In genomic region chr3:51160625-51161024, GRCm38 (mm10) we compare ENCODE assay signal across 22 mouse cellular contexts.
"Had no signal": no experiment of that assay in that cellular context is flagged by ENCODE, and none has a peak within 500 bp of the region (broad histone marks: within the 10 kb centered on the region; RNA-seq: fewer than 3 reads in every experiment).

No protein-coding gene starts in this region.

- H3K9me3 ChIP-seq: limb, embryonic 12.5 days; limb, embryonic 15.5 days; midbrain, embryonic 13.5 days; neural tube, embryonic 12.5 days; neural tube, embryonic 15.5 days had no signal

- DNase-seq: kidney, adult 18-20 months; kidney, adult 9 months; kidney, postnatal 4 days; liver, postnatal 0 days; right cerebral cortex, adult 18-20 months; right cerebral cortex, postnatal 14 days; right cerebral cortex, postnatal 4 days; thymus, adult 2 months; thymus, postnatal 14 days; thymus, postnatal 4 days had no signal

- H3K36me3 ChIP-seq: limb, embryonic 12.5 days; limb, embryonic 15.5 days; midbrain, embryonic 13.5 days; neural tube, embryonic 12.5 days; neural tube, embryonic 15.5 days had no signal

- H3K4me2 ChIP-seq: limb, embryonic 12.5 days; limb, embryonic 15.5 days; liver, embryonic 11.5 days; lung, embryonic 14.5 days; midbrain, embryonic 13.5 days; neural tube, embryonic 12.5 days; neural tube, embryonic 15.5 days had no signal

- ATAC-seq: liver, postnatal 0 days; lung, postnatal 0 days; midbrain, embryonic 16.5 days had no signal

- H3K27ac ChIP-seq: limb, embryonic 12.5 days; limb, embryonic 15.5 days; liver, embryonic 14.5 days; macrophage; midbrain, embryonic 13.5 days; neural tube, embryonic 12.5 days; neural tube, embryonic 15.5 days; stomach, postnatal 0 days had no signal

- H3K4me3 ChIP-seq: limb, embryonic 12.5 days; limb, embryonic 15.5 days; midbrain, embryonic 13.5 days; neural tube, embryonic 12.5 days; neural tube, embryonic 15.5 days had no signal

- H3K9ac ChIP-seq: limb, embryonic 12.5 days; limb, embryonic 15.5 days; liver, embryonic 14.5 days; liver, postnatal 0 days; lung, embryonic 14.5 days; midbrain, embryonic 13.5 days; neural tube, embryonic 12.5 days; neural tube, embryonic 15.5 days had no signal

- H3K27me3 ChIP-seq: limb, embryonic 12.5 days; limb, embryonic 15.5 days; midbrain, embryonic 13.5 days; neural tube, embryonic 12.5 days; neural tube, embryonic 15.5 days had no signal
